Mouse (Mus musculus): Measurements from ENCODE around the gene Phf24.

Phf24 gene

GRCm38 (mm10) chr4:42904523-42904922, 11.9 kb upstream of the Phf24 start:
- in situ Hi-C loops (cut with MboI, MseI) = loop anchor here (25.0 kb wide), 1 partner anchor 742 kb away; the partner anchor contains the start of genes Gm13305 and Gm13306

GRCm38 (mm10) chr4:42904966-42905365, 11.5 kb upstream of the Phf24 start:
- in situ Hi-C loops (cut with MboI, MseI) = loop anchor here (25.0 kb wide), 1 partner anchor 743 kb away; the partner anchor contains the start of genes Gm13305 and Gm13306

GRCm38 (mm10) chr4:42913391-42913790, 3.1 kb upstream of the Phf24 start:
- in situ Hi-C loops (cut with MboI, MseI) = loop anchor here (25.0 kb wide), 1 partner anchor 751 kb away; the partner anchor contains the start of genes Gm13305 and Gm13306

GRCm38 (mm10) chr4:42915311-42915710, 1.1 kb upstream of the Phf24 start:
- in situ Hi-C loops (cut with MboI, MseI) = loop anchor here (25.0 kb wide), 1 partner anchor 753 kb away; the partner anchor contains the start of genes Gm13305 and Gm13306

GRCm38 (mm10) chr4:42915966-42916365, 494 bp upstream of the Phf24 start:
- in situ Hi-C loops (cut with MboI, MseI) = loop anchor here (25.0 kb wide), 1 partner anchor 754 kb away; the partner anchor contains the start of genes Gm13305 and Gm13306

- in situ Hi-C loops (cut with MboI, MseI) = loop anchor here (25.0 kb wide), 1 partner anchor 755 kb away; the partner anchor contains the start of genes Gm13305 and Gm13306
Observed at GRCm38 (mm10) chr4:42917402-42917774, 928 bp downstream of the Phf24 start.

- in situ Hi-C loops (cut with MboI, MseI) = loop anchor here (25.0 kb wide), 1 partner anchor 758 kb away; the partner anchor contains the start of genes Gm13305 and Gm13306
Observed at GRCm38 (mm10) chr4:42920726-42921125, 4.3 kb downstream of the Phf24 start.

- in situ Hi-C loops (cut with MboI, MseI) = loop anchor here (25.0 kb wide), 1 partner anchor 759 kb away; the partner anchor contains the start of genes Gm13305 and Gm13306
Observed at GRCm38 (mm10) chr4:42921536-42921935, 5.1 kb downstream of the Phf24 start.

- in situ Hi-C loops (cut with MboI, MseI) = loop anchor here (25.0 kb wide), 1 partner anchor 760 kb away; the partner anchor contains the start of genes Gm13305 and Gm13306
Observed at GRCm38 (mm10) chr4:42922056-42922455, 5.6 kb downstream of the Phf24 start.

- in situ Hi-C loops (cut with MboI, MseI) = loop anchor here (25.0 kb wide), 1 partner anchor 760 kb away; the partner anchor contains the start of genes Gm13305 and Gm13306
Observed at GRCm38 (mm10) chr4:42922461-42922860, 6.0 kb downstream of the Phf24 start.

- in situ Hi-C loops (cut with MboI, MseI) = loop anchor here (25.0 kb wide), 1 partner anchor 762 kb away; the partner anchor contains the start of genes Gm13305 and Gm13306
Observed at GRCm38 (mm10) chr4:42924095-42924710, 7.7 kb downstream of the Phf24 start.

- in situ Hi-C loops (cut with MboI, MseI) = no loop called here
Observed at GRCm38 (mm10) chr4:42928209-42928608, 11.7 kb downstream of the Phf24 start.

GRCm38 (mm10) chr4:42928952-42929351, 12.5 kb downstream of the Phf24 start:
- in situ Hi-C loops (cut with MboI, MseI) = no loop called here

GRCm38 (mm10) chr4:42932229-42932969, 15.9 kb downstream of the Phf24 start:
- in situ Hi-C loops (cut with MboI, MseI) = no loop called here

GRCm38 (mm10) chr4:42933630-42934029, 17.2 kb downstream of the Phf24 start:
- in situ Hi-C loops (cut with MboI, MseI) = no loop called here

GRCm38 (mm10) chr4:42941396-42941795, 24.9 kb downstream of the Phf24 start:
- in situ Hi-C loops (cut with MboI, MseI) = loop anchor here (10.0 kb wide), 2 partner anchors 1207 to 1213 kb away; partner anchors contain the start of gene Arid3c

- in situ Hi-C loops (cut with MboI, MseI) = loop anchor here (10.0 kb wide), 2 partner anchors 1209 to 1211 kb away; partner anchors contain the start of gene Arid3c
Observed at GRCm38 (mm10) chr4:42943341-42943740, 26.9 kb downstream of the Phf24 start.

- in situ Hi-C loops (cut with MboI, MseI) = loop anchor here (10.0 kb wide), 2 partner anchors 1209 to 1211 kb away; partner anchors contain the start of gene Arid3c
Observed at GRCm38 (mm10) chr4:42944185-42944584, 27.7 kb downstream of the Phf24 start.

- in situ Hi-C loops (cut with MboI, MseI) = loop anchor here (10.0 kb wide), 2 partner anchors 1210 kb away; partner anchors contain the start of gene Arid3c
Observed at GRCm38 (mm10) chr4:42945043-42945442, 28.6 kb downstream of the Phf24 start.

- in situ Hi-C loops (cut with MboI, MseI) = loop anchor here (10.0 kb wide), 2 partner anchors 1209 to 1211 kb away; partner anchors contain the start of gene Arid3c
Observed at GRCm38 (mm10) chr4:42945445-42945844, 29.0 kb downstream of the Phf24 start.

GRCm38 (mm10) chr4:42945952-42946351, 29.5 kb downstream of the Phf24 start:
- in situ Hi-C loops (cut with MboI, MseI) = loop anchor here (10.0 kb wide), 2 partner anchors 1209 to 1211 kb away; partner anchors contain the start of gene Arid3c
